Mouse (Mus musculus): ENCODE data around the gene Egfl8. TPM values are rescaled to one million over a fixed set of nuclear protein-coding genes. Genes with fewer than 3 reads are reported as not detected.
A peak's percentile ranks its signal among the peaks of the same experiment; 100 is the strongest.

Gene Egfl8
- 1 to 10 TPM; 6.0 to 7.0 TPM for total RNA-seq (2021)
- long read RNA-seq, partial matches to known transcripts, result 1 of 12 reads
- long read RNA-seq, other reads (novel, unspliced or antisense), result 11 of 12 reads

- no peak for DNase-seq (ENCODE audit: low spot score in 2 of 2)
Measured at GRCm38 (mm10) chr17:34615871-34616270, at the start of gene Egfl8. TSS of gene Egfl8 (minus strand) at chr17:34615971.

DNA sequence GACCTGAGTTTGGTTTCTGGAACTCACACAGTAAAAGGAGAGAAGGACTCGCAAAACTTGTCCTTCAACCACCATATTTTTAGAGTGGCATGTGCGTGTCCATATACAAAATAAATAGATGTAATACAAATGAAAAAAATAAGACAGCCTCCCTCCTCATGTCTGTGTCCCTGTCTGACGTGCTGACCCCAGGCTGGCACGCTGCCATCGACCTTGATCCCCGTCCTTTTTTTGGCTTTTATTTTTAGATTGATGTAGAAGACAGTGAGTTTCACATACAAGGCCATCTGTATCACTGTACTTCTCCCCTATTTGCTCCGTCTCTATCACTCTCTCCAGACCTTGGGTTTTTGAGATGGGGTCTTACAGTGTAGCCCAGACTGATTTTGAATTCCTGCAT is 48.7 kb upstream of the Egfl8 start:
- DNase-seq (ENCODE audit: low spot score in 2 of 2), result no peak

DNA sequence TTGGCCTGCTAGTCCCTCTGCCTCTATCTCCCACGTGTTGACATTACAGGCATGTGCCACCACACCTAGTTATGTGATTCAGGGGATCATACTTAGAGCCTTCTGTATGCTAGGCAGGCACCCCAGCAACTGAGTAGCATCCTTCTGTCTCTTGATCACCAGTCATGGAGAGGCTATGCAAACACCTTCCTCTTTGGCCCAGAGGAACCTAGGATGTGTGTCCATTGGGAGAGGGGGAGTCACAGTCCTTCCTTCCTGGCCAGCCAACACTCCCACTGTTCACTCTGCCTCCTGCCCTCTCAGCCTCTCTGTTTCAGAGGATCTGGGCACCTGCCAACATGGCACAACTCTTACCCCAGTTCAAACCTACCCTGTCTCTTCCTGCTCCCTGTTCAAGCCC is 47.8 kb upstream of the Egfl8 start:
- DNase-seq (ENCODE audit: low spot score in 2 of 2), result no peak

- DNase-seq (ENCODE audit: low spot score in 2 of 2), result no peak
Measured at GRCm38 (mm10) chr17:34662978-34663377, 47.2 kb upstream of the Egfl8 start.

- DNase-seq (ENCODE audit: low spot score in 2 of 2), result no peak
Measured at GRCm38 (mm10) chr17:34662468-34662867, 46.7 kb upstream of the Egfl8 start.

GRCm38 (mm10) chr17:34661121-34661591 is 45.4 kb upstream of the Egfl8 start:
- no peak for DNase-seq (ENCODE audit: low spot score in 2 of 2)

DNA sequence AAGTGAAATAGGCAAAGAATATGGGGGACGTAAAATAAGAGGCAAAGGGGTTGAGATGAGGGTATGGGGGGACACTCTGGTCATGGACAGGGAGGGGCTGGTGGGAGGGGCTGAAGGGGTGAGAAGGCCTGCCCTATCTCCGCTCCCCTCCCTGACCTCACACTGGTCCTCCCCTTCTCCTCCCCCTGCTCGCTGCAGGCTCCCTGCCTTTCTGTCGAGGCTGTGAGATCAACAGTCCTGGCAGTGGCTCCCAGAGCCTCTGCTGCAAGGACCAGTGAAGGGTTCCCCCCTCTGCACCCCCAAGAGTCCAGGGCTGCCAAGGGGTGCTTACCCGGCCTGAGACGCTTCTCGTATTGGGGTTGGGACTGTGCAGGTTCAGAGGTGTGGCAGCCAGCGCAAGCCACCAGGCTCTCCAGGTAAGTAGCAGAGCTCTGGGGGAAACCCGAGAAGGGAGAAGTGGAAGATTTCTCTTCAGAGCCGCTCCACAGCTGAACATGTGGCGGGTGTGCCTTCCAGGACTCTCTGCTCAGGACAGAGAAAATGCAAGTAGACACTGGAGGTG is 44.6 kb upstream of the Egfl8 start:
- no peak for DNase-seq (ENCODE audit: low spot score in 2 of 2)

- peak in 1 of 2 experiments; percentile 10 for DNase-seq (ENCODE audit: low spot score in 2 of 2)
Measured at GRCm38 (mm10) chr17:34659897-34660214, 44.1 kb upstream of the Egfl8 start.

- DNase-seq (ENCODE audit: low spot score in 2 of 2), result peak in 1 of 2 experiments; percentile 11
Measured at GRCm38 (mm10) chr17:34659181-34659896, 43.6 kb upstream of the Egfl8 start.

GRCm38 (mm10) chr17:34658591-34658990 is 42.8 kb upstream of the Egfl8 start:
- DNase-seq (ENCODE audit: low spot score in 2 of 2), result no peak

GRCm38 (mm10) chr17:34658145-34658544 is 42.4 kb upstream of the Egfl8 start:
- DNase-seq (ENCODE audit: low spot score in 2 of 2), result no peak

GRCm38 (mm10) chr17:34657271-34657670 is 41.5 kb upstream of the Egfl8 start:
- DNase-seq (ENCODE audit: low spot score in 2 of 2), result peak in 1 of 2 experiments; percentile 10

DNA sequence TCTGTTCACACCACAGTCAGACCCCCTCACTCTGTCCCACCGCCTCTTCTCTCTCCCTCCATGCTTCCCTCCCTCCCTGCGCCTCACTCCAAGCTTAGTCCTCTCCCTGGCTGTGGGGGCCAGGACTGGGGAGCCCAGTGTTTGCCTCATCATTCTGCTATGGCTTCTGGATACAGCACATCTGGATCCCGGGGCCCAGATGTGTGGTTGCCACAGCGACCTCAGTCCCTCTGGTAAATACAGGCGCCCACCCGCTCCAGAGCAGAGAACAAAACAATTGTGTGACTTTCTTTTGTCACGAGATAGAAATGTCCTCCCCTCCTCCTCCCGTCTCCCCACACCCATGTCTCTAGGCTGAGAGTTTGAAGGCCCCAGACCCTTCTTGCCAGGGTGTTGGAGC is 40.9 kb upstream of the Egfl8 start:
- DNase-seq (ENCODE audit: low spot score in 2 of 2), result peak in 1 of 2 experiments; percentile 14

DNA sequence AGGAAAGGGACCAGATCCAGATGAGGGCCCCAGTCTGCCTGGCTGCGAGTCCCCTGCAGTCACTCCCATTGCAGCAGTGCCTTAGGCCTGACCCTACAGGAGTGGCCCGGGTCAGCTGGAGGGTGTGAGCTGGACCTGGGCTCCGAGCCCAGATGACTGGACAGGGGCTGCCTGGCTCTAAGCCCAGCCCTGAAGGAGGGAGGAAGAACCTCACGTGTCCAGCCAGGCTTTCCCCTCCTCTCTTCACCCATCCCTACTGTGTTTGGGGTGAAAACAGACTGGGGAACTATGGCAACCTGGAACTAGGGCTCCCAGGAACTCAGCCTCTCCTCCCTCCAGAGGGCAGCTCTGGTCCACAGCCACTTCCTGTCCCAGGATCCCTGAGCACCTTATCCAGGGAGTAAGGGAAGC is 39.8 kb upstream of the Egfl8 start:
- DNase-seq (ENCODE audit: low spot score in 2 of 2), result peak; percentile 60 to 71

DNA sequence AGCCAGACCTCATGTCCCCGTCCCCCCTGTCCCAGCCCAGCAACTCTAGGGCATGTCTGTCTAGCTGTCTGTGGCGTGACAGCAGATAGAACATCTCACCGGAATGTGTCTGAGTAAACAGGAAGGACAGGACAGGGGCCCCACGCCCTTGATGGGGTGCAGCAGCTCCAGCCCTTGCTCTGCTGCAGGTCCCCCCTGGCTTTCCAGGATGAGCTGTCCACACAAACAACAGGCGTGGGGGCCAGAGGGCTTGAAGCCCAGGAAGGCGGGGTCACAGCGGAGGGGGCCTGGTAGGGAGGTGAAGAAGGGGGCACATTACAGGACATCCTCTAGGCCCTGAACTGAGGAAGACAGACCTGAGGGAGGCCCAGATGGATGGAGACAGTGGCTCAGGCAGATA is 39.4 kb upstream of the Egfl8 start:
- DNase-seq (ENCODE audit: low spot score in 2 of 2), result peak in 1 of 2 experiments; percentile 36

DNA sequence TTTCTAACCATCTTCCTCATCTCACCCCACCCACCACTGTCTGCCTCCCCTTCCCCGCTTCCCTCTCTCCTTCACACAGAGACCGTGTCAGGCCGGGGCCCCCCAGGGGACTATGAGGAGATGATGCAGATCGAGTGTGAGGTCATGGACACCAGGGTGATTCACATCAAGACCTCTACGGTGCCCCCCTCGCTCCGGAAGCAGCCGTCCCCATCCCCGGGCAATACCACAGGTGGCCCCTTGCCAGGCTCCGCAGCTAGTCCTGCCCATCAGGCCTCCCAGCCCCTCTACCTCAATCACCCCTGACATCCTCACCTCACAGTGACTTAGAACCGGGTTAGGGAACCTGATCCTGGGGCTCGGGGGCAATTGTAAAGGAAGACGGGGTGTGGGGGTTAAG is 38.6 kb upstream of the Egfl8 start:
- no peak for DNase-seq (ENCODE audit: low spot score in 2 of 2)

GRCm38 (mm10) chr17:34653746-34654285 is 38.0 kb upstream of the Egfl8 start:
- peak; percentile 77 to 80 for DNase-seq (ENCODE audit: low spot score in 2 of 2)

- DNase-seq (ENCODE audit: low spot score in 2 of 2), result peak in 1 of 2 experiments; percentile 14
Measured at GRCm38 (mm10) chr17:34652985-34653384, 37.2 kb upstream of the Egfl8 start.

- DNase-seq (ENCODE audit: low spot score in 2 of 2), result peak in 1 of 2 experiments; percentile 14
Measured at GRCm38 (mm10) chr17:34652546-34652945, 36.8 kb upstream of the Egfl8 start.

DNA sequence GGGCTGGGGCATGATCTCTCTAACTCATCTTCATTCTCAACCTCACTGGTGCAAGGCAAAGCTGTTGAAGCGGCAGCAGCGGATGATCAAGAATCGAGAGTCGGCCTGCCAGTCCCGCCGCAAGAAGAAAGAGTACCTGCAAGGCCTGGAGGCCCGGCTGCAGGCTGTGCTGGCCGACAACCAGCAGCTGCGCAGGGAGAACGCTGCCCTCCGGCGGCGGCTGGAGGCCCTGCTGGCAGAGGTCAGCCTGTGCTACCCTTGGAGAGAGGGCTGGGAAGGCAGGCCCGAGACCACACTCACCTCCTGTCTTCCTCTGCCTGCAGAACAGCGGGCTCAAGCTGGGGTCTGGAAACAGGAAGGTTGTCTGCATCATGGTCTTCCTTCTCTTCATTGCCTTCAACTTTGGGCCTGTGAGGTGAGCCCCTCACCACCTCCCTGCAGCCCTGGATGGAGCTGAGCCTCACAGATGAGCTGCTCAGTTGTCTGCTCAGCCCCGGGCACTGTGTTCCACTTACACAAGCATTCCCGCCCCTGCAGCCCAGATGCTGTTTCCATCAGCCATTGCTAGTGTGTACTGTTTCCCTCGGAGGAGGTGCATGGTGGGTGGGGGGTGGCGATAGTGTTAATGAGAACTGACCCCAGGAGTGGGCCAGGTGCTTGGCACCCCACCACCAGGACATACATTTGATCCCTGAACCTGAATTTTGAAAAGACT is 35.9 kb upstream of the Egfl8 start:
- DNase-seq (ENCODE audit: low spot score in 2 of 2), result peak in 1 of 2 experiments; percentile 64

DNA sequence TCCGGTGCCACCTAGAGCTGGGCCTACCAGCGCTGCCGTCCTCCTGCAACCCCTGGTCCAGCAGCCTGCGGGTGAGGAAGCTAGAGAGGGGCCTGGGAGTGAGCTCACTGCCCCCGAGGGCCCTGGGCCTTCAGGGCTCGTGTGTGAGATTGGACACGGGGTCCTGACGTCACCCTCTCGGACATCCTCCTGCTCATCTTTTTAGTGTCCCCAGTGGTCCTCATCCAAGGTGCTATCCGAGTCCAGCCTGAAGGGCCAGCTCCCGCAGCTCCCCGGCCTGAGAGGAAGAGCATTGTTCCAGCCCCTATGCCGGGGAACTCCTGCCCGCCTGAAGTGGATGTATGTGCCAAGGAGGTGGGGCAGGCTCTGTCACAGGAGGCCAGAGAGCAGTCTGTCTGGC is 35.0 kb upstream of the Egfl8 start:
- DNase-seq (ENCODE audit: low spot score in 2 of 2), result peak in 1 of 2 experiments; percentile 12
